Mouse (Mus musculus) thymus, postnatal 10 days (tissue): Measurements from ENCODE around the gene Coro7.
"Not testable (repeated sequence)": the region's sequence is repeated elsewhere in the genome, so short reads cannot be mapped to it uniquely, and the experiment has no call there.

ENCODE experiments used
- DNase-seq, 2 experiments: peaks; one replicate each; pipeline ENCODE4 v3.0.0; 2021; ENCODE audit warnings: low spot score in 2 of 2

Coro7 gene

DNA sequence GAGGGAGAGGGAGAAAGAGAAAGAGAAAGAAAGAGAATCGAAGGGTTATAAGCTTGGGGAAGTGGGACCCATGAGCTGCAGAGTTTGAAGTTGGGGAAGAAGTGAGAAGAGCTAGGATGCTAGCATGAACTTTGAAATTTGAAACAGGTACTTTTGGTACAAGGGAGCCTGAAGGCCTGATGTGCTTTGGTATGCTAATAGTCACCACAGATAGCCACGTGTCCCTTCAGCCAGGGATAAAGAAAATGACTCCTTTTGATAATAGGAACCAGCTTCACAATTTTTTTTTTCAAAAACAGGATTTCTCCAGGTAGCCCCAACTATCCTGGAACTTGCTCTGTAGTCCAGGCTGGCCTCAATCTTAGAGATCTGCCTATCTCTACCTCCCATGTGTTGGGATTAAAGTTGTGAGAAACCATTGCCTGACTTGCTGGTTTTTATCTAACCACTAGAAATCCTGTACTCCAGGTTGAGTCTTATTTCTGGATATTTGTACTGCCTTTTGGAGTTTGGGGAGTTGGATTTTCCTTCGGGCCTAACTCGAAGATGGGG, 3.1 kb upstream of the Coro7 start:
- DNase-seq, result no peak

DNA sequence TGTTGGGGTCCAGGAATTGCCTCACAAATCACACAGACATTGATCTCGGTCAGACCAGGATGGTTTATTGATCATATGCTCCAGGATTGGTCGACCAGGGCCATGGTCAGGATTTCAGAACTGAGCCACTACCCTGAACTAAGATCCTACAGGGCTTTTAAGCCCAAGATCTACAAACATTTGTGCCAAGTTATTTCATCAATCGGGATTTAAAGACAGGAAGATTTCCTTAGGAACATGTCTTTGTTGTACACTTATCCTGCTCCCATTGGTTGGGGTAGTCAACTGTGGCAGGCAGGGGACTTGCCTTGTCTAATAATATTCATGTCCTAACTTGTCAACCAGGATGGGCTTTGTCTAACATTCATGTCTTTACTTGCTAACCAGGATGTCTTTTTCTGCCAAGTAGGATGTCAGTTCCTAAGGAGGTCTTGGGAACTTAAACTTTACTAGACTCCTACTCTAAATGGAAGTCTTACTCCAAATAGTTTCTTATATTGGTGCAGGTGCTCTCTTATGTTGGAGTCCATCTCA, 1.4 kb upstream of the Coro7 start:
- DNase-seq, result not testable (repeated sequence)

DNA sequence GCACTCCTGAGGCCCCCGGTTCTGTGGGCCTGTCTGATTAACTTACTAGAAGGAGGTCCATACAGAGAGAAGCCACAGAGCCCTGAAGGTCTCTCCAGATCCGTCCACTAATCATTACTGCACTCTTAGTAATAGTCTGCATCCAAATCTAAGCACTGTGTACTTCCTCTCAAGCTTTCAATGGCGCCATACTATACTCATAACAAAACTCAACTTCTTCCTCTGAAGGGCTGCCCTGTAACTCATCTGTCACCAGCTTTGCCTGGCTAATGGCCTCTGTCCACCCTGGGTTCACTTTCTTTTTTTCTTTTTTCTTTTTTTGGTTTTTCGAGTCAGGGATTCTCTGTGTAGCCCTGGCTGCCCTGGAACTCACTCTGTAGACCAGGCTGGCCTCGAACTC, 1.5 kb downstream of the Coro7 start:
- DNase-seq, result no peak

DNA sequence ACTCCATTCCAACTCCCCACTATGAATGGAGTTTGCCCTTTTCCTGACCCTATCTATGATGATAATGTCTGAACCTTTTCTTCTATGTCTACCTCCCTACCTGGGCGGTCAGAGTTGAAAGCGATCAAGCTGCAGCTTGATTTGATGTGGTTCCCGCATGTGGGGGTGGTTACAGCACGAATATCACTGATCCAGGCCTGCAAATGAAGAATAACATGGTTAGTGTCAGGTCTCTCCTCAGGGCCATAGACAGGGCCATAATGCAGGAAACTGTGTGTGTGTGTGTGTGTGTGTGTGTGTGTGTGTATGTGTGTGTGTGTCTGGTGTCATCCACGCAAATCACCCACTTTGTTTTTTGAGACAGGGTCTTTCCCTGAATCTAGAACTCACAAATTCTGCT, 2.7 kb downstream of the Coro7 start:
- no peak for DNase-seq

DNA sequence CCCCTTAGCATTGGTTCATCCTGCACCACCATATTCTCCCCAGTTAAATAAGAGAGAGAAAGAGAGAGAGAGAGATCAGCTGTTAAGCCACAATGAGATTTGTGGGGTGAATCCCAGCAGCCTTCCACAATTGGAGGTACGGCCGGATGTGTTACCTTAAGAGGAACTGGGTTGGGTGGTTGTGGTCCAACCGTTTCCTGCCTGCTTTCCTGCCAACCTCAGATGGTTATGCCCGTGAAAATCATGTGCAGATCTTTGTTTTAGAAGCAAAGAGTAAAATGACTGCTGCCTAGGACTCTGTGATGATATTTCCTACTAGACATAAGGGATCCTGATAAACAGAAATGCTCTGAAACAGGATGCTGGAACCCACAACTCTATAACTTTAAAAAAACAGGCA, 5.5 kb downstream of the Coro7 start:
- DNase-seq, result peak; percentile 73 to 79

DNA sequence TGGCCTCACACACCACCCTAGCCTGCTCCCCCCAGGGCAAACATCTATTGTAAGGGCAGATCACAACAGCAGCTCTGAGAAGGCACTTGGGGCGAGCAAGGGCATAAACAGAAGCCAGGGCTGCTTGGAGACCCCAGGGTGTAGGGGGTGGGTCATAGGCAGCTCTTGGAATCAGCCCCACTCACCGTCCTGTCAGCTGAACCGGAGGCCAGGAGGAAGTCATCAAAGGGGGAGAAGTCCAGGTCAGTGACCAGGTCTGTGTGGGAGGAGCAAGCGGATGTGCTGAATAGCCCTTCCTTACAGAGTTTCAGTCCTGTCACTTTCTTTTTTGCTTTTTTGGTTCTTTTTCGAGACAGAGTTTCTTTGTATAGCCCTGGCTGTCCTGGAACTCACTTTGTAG, 9.3 kb downstream of the Coro7 start:
- DNase-seq, result no peak

DNA sequence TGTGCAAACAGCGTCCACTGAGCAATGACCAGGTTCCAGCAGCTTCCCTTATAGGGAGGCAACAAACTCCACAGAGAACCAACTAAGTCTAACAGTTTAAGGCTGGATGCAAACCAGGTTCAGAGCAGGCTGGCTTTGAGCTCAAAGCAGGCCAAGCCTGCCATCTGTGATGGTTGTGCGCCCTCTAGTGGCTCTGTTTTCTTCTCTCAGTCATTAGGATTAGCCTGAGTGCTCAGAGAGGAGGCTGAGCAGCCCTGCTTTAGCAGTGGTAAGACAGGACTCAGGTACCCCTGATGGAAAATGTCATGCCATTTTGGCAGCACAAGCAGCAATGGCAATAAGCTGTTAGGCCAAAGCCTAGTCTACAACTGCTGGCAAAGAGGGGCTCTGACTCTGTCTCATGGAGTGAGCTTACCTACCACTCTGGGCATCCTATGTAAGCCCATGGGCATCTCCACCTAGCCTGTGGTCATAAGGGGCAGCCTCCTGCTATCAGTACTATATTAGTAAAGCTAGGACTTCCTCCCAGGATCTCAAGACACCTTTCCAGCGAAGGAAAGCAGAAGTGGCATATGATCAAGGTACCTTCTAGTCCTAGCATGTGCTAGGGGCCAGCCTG, 12.3 kb downstream of the Coro7 start:
- DNase-seq, result peak; percentile 69 to 93

DNA sequence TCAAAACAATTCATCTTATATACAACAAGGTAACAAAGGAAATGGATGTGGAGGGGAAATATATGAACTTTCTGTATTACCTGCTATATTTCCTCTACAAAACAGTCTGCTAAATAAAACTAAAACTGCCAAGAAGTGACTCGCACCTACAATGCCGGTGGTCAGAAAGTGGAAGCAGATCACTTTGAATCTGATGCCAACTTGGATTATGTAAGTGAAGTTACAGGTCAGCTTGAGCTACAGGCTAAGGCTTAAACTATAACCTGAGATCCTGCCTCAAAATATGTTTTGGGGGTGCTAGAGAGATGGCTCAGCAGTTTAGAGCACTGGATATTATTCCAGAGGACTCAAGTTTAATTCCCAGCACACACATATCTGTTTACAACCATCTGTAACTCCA, 13.9 kb downstream of the Coro7 start:
- DNase-seq, result no peak

DNA sequence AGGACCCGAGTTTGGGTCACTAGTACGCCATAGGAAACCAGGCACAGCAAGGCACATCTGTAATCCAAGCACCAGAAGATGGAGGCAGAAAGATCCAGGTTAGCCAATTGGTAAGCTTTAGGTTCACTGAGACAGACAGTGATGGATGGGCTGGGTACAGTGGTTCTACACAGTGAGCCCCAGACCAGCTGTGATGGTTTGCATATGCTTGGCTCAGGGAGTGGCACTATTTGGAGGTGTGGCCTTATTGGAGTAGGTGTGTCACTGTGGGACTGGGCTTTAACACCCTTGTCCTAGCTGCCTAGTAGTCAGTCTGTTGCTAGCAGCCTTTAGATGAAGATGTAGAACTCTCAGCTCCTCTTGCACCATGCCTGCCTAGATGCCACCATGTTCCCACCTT, 15.8 kb downstream of the Coro7 start:
- no peak for DNase-seq

DNA sequence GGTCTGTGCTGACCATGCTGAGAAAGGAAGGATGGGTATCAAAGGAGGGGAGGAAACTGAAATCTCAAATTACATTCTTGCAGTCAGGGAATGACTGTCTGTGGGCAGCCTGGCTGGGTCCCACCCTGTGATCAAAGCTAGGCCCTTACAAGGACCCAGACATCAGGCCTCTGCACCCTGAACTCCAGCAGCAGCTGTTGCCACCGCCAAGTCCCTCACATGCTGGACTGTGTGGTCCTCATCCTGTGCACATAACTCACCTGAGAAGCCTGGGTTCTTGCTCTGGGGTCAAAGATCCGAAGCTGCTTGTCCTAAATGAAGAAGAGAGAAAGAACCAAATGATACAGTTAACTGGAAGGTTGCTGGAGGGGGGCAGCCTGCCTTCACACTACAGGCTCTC, 18.0 kb downstream of the Coro7 start:
- no peak for DNase-seq

DNA sequence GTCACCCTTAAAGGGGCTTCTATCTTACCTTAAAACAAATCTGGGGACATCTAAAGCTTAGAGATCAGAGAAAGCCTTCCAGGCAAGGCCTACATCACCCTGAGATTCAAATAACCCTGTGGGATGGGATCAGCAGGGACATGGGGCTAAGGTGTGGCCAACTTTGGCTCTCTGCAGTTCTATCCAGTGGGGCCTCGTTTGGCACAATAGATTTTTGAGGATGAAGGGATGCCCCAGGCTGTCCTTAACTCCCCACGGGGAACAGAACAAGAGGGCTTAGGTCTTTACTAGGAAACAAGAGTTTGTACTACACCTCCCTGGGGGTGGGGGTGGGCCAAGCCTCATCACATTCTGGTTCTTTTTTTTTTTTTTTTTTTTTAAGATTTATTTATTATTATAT, 20.3 kb downstream of the Coro7 start:
- DNase-seq, result no peak

DNA sequence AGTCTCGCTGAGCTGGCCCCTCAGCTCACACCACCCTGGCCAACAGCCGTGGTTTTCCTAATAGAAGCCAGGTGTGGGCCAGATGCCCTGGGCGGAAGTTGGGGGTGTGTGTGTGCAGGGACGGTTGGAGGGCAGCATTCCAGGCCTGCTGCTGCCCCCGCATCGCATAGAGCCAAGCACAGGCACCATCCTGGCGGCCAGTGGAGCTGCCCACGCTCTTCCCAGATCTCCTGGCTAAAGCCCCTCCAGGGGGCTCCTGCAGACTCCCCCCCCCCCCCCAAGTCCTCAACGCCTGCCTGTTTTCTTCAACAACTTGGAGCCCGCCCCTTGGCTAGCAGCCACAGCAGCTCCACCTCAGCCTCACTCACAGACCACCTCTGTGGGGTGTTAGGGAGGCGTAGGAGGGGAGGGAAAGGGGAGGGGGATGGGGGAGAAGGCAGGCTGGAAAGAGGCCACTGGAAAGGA, 20.8 kb downstream of the Coro7 start:
- DNase-seq, result no peak

DNA sequence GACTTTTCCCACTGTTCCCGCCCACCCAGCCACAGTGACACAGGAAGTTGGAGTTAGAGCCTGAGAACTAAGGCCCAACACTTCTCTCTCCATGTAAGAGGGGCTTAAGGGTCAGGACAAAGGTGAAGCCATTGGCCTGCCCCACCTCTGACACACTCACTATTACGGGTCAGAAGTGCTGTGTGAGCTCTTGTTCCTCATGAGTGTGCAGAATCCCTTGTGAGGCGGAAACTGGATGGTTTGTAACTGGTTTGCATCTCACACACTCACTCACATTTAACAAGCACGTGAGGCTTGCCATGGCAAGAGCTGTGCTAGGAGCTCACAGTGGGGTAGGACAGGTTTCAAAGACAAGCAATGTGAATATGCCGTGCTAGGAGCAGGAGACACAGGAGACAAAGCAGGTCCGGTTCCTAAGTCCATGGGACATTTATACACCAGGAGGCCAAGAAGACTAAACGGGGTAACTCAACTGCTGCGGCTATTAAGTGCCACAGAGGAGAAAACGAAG, 23.0 kb downstream of the Coro7 start:
- DNase-seq, result no peak

DNA sequence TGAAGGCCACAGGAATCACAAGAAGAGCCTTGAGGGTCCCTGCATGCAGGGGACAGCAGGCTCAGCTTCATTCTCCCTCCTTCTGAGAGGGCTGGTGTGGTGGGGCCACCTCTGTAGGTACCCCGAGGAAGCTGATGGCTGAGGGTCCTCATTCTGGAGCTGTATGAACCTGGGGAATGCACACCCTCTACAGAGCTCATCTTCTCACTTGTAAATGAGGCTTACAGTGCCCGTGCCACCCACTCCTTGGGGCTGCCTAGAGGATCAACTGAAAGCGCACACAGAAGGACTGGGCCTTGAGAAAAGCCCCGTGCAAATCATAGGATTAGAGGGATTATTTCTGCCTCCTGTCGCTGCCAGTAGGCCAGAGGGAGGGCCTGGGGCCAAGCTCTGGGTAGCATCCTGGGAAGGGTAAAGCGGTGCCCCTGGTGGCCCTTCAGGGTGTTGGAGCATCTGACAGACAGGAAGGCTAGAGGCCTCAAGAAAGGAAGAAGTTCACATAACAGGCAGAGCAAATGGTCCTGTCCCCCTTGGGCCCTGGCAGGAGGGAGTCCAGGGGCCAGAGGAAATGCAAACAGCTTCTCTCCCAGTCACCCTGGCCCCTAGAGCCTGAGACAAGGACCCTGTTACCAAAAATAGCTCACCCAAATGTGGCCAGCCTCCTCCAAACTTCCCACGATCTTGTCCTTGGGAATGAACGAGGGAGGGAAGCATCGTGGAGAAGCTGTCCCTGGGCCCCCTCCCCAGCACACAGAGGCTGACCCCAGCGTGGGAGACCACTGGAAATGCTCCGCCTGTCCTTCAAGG, 23.6 kb downstream of the Coro7 start:
- DNase-seq, result no peak

DNA sequence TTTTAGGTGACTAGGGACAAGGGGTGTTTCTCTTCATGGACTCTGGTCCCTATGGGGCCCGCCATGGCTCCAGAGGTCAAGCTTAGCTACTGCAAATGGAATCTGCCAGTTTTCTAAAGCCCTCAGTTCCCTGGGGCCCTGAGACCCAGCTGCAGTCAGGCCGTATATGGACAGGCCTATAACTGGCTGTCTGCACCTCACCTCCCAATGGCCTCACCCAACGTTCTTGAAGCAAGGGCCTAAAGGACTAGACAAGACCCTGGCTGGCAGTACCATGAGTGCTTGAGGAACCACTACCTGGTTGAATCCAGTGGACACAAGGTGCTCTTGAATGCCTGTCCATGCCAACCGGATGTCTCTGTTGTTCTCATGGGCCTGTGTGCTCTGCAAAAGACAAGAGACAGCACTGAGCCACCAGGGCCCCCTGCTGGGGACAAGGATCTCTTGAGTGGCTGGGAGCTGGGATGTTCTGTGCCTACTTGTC, 24.3 kb downstream of the Coro7 start:
- DNase-seq, result no peak

DNA sequence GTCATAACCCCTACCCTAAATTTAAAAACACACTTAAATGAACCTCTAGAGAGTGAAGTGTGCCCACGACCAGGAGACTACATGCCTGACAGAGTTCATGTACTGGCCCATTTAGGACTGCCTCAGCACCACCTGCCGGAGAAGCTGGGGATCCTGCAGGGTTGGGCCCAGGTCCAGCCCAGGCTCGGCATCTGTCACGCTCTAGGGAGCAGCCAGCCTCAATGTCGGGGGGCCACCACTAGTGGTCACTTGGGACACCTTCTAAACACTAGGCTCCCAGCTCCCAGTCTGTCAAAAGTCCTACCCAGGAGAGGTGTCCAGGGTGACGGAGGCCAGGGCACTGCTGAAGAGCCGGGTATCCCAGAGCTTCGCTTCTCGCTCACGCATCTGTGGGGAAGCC, 24.9 kb downstream of the Coro7 start:
- DNase-seq, result no peak

DNA sequence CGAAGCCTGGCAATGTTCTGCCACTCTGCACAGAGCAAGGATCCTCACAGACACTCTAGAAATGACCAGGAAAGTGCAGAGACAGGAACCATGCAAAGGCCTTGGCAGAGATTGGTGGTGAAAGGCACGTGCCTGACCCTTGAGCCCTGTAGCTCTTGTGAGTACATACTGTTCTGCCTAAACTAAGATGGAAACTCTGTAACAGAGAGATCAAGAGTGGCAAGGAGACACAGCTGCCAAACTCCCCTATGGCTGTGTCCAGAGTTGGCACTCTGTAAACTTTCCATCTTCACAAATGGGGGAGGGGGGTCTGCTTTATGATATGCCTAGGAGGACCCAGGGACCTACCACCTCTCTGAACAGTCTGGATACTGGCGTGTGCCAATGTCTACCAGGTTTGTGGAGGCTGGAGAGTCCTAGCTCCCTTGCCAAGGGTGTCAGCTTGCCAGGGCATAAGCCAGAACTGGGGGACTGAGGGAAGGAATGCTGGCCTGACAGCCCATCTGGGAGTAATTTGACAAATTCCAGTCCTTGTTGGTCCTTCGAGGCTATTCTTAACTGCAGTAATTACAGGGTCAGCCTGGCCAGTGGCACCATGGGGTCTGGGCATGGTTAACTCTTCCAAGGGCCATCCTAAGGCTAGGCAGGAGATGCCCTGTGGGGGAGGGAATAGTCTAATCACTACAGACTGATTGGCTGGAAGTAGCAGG, 26.7 kb downstream of the Coro7 start:
- no peak for DNase-seq

DNA sequence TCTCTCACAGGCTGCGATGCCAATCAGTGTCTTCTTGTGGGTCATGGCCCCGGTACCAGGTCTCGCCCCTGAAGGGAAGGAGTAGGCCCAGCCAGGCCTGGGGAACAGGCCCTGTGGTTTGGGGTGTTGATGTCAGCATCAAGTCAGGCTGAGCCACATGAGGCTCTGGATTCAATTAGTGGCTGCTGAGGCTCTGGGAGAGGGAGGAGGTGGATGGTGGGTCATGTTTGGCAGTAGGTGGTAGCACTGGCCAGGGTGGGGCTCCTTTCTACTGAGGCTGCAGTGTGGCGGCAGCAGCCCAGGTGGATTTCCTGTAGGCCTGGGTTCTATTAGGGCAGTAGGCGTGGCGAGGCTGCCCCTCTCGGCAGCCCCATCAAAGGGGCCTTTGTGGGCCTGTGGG, 28.0 kb downstream of the Coro7 start:
- DNase-seq, result no peak

DNA sequence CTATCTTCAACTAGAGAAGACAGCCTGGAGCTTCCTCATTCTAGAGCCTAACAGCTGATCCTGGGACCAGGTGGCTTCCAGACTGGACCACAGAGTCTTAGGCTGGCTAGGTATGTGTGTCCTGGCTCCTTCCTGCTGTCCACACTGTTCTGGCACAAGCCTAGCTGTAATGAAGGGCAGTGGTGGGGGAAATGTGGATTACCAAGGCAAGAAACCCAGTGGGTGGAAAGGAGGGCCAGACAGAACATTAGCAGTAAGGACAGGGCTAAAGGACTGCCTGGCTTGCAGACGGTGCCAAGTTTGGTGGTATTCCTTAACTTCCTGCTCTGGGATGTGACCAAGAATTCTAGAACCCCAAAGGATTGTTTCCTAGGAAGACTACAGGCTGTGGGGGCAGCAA, 28.5 kb downstream of the Coro7 start:
- DNase-seq, result no peak

DNA sequence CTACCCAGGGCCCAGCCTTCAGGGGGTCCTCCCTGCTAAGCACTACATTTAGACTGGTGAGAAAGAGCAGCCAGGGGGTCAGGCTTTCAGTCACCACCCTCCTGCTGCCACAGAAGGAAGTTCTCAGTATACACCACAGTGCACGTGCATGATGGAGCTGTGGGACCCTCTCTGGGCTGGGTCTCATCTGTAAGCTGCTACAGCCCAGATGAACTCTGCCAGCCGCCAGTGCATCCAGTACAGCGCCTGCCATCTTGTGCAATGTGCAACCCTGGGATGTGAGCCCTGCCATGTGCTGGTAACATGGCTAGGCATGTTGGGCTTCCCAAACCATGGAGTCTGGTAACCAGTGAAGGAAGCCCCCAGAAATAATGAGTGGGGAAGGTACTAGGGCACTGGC, 29.4 kb downstream of the Coro7 start:
- DNase-seq, result no peak

DNA sequence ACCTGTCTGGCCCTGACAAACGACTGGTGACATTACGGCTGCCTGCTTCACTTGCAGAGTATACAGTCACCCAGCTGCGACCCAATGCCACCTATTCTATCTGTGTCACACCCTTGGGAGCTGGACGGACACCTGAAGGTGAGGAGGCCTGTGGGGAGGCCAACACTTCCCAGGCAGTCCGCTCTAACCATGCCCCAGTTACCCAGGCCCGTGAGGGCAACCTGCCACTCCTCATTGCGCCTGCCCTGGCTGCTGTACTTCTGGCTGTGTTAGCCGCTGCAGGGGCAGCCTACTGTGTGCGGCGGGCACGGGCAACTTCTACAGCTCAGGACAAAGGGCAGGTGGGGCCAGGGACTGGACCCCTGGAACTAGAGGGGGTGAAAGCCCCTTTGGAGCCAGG, 29.9 kb downstream of the Coro7 start:
- DNase-seq, result no peak

DNA sequence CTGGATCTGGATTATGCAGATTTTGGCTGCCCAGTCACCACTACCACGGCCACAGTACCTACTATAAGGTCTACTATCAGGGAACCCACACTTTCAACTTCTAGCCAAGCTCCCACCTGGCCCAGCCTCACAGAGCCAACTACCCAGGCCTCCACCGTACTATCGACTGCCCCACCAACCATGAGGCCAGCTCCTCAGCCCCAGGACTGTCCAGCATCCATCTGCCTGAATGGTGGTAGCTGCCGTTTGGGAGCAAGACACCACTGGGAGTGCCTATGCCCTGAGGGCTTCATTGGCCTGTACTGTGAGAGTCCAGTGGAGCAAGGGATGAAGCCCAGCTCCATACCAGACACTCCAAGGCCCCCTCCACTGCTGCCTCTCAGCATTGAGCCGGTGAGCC, 30.4 kb downstream of the Coro7 start:
- no peak for DNase-seq
